Mouse (Mus musculus): Measurements from ENCODE around the gene Nmu.

Gene Nmu

GRCm38 (mm10) chr5:76321249-76322196 lies 42.1 kb downstream of the Nmu start:
- DNase-seq (ENCODE audit: low spot score), result no peak

GRCm38 (mm10) chr5:76308206-76308605 lies 55.4 kb downstream of the Nmu start:
- no peak for DNase-seq (ENCODE audit: low spot score)

- no peak for DNase-seq (ENCODE audit: low spot score)
Observed at GRCm38 (mm10) chr5:76306261-76306660, 57.3 kb downstream of the Nmu start.

- peak; percentile 37 for DNase-seq (ENCODE audit: low spot score)
Observed at GRCm38 (mm10) chr5:76305616-76306015, 58.0 kb downstream of the Nmu start.

GRCm38 (mm10) chr5:76304452-76305341 lies 58.9 kb downstream of the Nmu start, which contains the start of gene Clock:
Clock (minus strand) TSS chr5:76304792.
- DNase-seq (ENCODE audit: low spot score), result peak; percentile 81

- DNase-seq (ENCODE audit: low spot score), result peak; percentile 62
Observed at GRCm38 (mm10) chr5:76303745-76304451, 59.7 kb downstream of the Nmu start.

- DNase-seq (ENCODE audit: low spot score), result no peak
Observed at GRCm38 (mm10) chr5:76303379-76303744, 60.2 kb downstream of the Nmu start.

- DNase-seq (ENCODE audit: low spot score), result no peak
Observed at GRCm38 (mm10) chr5:76302009-76302408, 61.6 kb downstream of the Nmu start.

GRCm38 (mm10) chr5:76289234-76289691 lies 74.3 kb downstream of the Nmu start:
- DNase-seq (ENCODE audit: low spot score), result no peak

- no peak for DNase-seq (ENCODE audit: low spot score)
Observed at GRCm38 (mm10) chr5:76288256-76288655, 75.3 kb downstream of the Nmu start.

- DNase-seq (ENCODE audit: low spot score), result no peak
Observed at GRCm38 (mm10) chr5:76287062-76287461, 76.5 kb downstream of the Nmu start.

GRCm38 (mm10) chr5:76285699-76286098 lies 77.9 kb downstream of the Nmu start:
- DNase-seq (ENCODE audit: low spot score), result no peak

GRCm38 (mm10) chr5:76283890-76284289 lies 79.7 kb downstream of the Nmu start:
- no peak for DNase-seq (ENCODE audit: low spot score)

Measured in ovary, postnatal 14 days (tissue).